Mouse (Mus musculus) layer of hippocampus, postnatal 36 days (tissue): ENCODE measurements around the gene Slc19a2. TPM values are rescaled to one million over a fixed set of nuclear protein-coding genes. Genes with fewer than 3 reads are reported as not detected.

ENCODE experiments used
- total RNA-seq, 2 experiments: library from RNA; stranded (reverse); gene quantifications; 2 replicates each; pipeline ENCODE4 v1.2.3; 2021

Slc19a2 gene
- total RNA-seq, 2 experiments from 2014 or later, result 12.8 to 15.6 TPM

Other genes with a start within 250 kb of the Slc19a2 start
- not detected for gene Sele, start 200.8 kb upstream of the Slc19a2 start, total RNA-seq
- gene Sell, start 187.1 kb upstream of the Slc19a2 start, total RNA-seq, result not detected
- under 1 TPM in 1 of 2 experiments, not detected in 1; 0.38 TPM for gene Selp, start 133.8 kb upstream of the Slc19a2 start, total RNA-seq
- 1 to 10 TPM in 1 of 2 experiments, under 1 TPM in 1; 0.57 to 1.5 TPM for gene F5, start 97.2 kb upstream of the Slc19a2 start, total RNA-seq
- gene Ccdc181, start 26.5 kb downstream of the Slc19a2 start, total RNA-seq, result 10 to 100 TPM; 21.1 to 21.8 TPM
- 10 to 100 TPM; 24.6 to 26.1 TPM for gene Nme7, start 55.1 kb downstream of the Slc19a2 start, total RNA-seq
- 10 to 100 TPM; 23.0 to 23.4 TPM for gene Blzf1, start 58.4 kb downstream of the Slc19a2 start, total RNA-seq
- gene Atp1b1, start 209.3 kb downstream of the Slc19a2 start, total RNA-seq, result 1,000 to 10,000 TPM; 1,962 to 1,976 TPM